Mouse (Mus musculus) kidney, embryonic 16.5 days (tissue): ENCODE results near the gene Ralgds. TPM values are rescaled to one million over a fixed set of nuclear protein-coding genes. Genes with fewer than 3 reads are reported as not detected.

Experiments used
- ATAC-seq: fragments of 200-750 bp; cut with Nextera tagmentation; 2 replicates; pipeline ENCODE4 v1.8.0; 2017; ENCODE audit warnings: moderate TSS enrichment; ENCODE audit not compliant: low FRiP score, low TSS enrichment
- H3K27ac ChIP-seq: fragments of 300-500 bp; sonication (generic); 2 replicates; pipeline ENCODE4 v1.5.1; 2014; ENCODE audit warnings: low read length
- H3K27me3 ChIP-seq: fragments of 300-500 bp; sonication (generic); 2 replicates; pipeline ENCODE4 v1.6.1; 2014; ENCODE audit warnings: low read length, control low read depth, mixed read lengths; ENCODE audit not compliant: insufficient read depth
- H3K36me3 ChIP-seq: fragments of 300-500 bp; sonication (generic); 2 replicates; pipeline ENCODE4 v1.6.1; 2014; ENCODE audit warnings: low read length, control low read depth, mixed read lengths; ENCODE audit not compliant: insufficient read depth
- H3K4me1 ChIP-seq: fragments of 300-500 bp; sonication (generic); 2 replicates; pipeline ENCODE4 v1.6.1; 2014; ENCODE audit warnings: low read length, control low read depth, mixed read lengths; ENCODE audit not compliant: insufficient read depth
- H3K4me2 ChIP-seq: fragments of 300-500 bp; sonication (generic); replicated peaks from 2 replicates; pipeline ENCODE4 v1.6.1; 2014; ENCODE audit warnings: low read depth, low read length
- H3K4me3 ChIP-seq: fragments of 300-500 bp; sonication (generic); 2 replicates; pipeline ENCODE4 v1.5.1; 2014; ENCODE audit warnings: mild to moderate bottlenecking, low read length
- H3K9ac ChIP-seq: fragments of 300-500 bp; sonication (generic); replicated peaks from 2 replicates; pipeline ENCODE4 v1.6.1; 2014; ENCODE audit warnings: low read length
- H3K9me3 ChIP-seq: fragments of 300-500 bp; sonication (generic); 2 replicates; pipeline ENCODE4 v1.6.1; 2016; ENCODE audit warnings: low read length, control low read depth
- WGBS: fragments of 180-500 bp; shearing (Covaris S2); extraction: QIAGEN DNeasy Blood & Tissue Kit; methylation state at CpG from one replicate; pipeline ENCODE4 v1.1.7; 2014; 5-methylcytosine and 5-hydroxymethylcytosine counted together
- polyA plus RNA-seq: library from polyadenylated mRNA; unstranded; fragments of >200 nt; fragmentation: Nextera tagmentation; extraction: Ambion mirVana; gene quantifications from 2 replicates; pipeline ENCODE4 v1.2.1, GENCODE M21; 2015

Gene Ralgds
- polyA plus RNA-seq, 1 experiment from 2014 or later = 28.7 TPM

GRCm38 (mm10) chr2:28537995-28538816 is 25.3 kb downstream of the Ralgds start:
- no peaks in the 10 kb centered on the region for H3K9me3 ChIP-seq

GRCm38 (mm10) chr2:28538817-28539128 is 25.8 kb downstream of the Ralgds start:
- WGBS = 67% methylated on average over 1 of the region's 1 CpGs
- peaks cover 37% of the 10 kb centered on the region for H3K4me1 ChIP-seq
- no peak overlapping the region for H3K4me3 ChIP-seq
- peaks cover 19% of the 10 kb centered on the region for H3K36me3 ChIP-seq
- no peak overlapping the region for H3K9ac ChIP-seq
- H3K9me3 ChIP-seq = no peaks in the 10 kb centered on the region
- ATAC-seq = no peak
- H3K4me2 ChIP-seq = no peak overlapping the region
- H3K27me3 ChIP-seq = no peaks in the 10 kb centered on the region
- peak overlapping the region; percentile 37; the same call in 1 of the 2 replicates for H3K27ac ChIP-seq

More at GRCm38 (mm10) chr2:28537995-28538816, 25.3 kb downstream of the Ralgds start:
- no peak overlapping the region; the same call in 1 of the 2 replicates for H3K27ac ChIP-seq
- H3K36me3 ChIP-seq = peaks cover 13% of the 10 kb centered on the region
- H3K4me3 ChIP-seq = no peak overlapping the region
- H3K9ac ChIP-seq = no peak overlapping the region; the same call in 1 of the 2 replicates
- no peak overlapping the region for H3K4me2 ChIP-seq
- ATAC-seq = no peak
- peaks cover 41% of the 10 kb centered on the region for H3K4me1 ChIP-seq
- WGBS = 84% methylated on average over 8 of the region's 8 CpGs
- no peaks in the 10 kb centered on the region for H3K27me3 ChIP-seq

GRCm38 (mm10) chr2:28539206-28539605 is 26.3 kb downstream of the Ralgds start:
- Histone ChIP-seq H3K36me3 (peaks cover 23% of the 10 kb centered on the region), H3K9ac (0 out of 2 replicates have a peak overlapping the region, but pooled peaks have one; percentile 0), H3K27ac (peak overlapping the region; percentile 37; the same call in 1 of the 2 replicates), H3K4me2 (no peak overlapping the region), H3K4me3 (no peak overlapping the region), H3K4me1 (peaks cover 33% of the 10 kb centered on the region), H3K27me3 (no peaks in the 10 kb centered on the region), H3K9me3 (no peaks in the 10 kb centered on the region)
- WGBS = 32% methylated on average over 7 of the region's 7 CpGs
- ATAC-seq = peak; percentile 66

- ATAC-seq = no peak
- H3K9ac ChIP-seq = no peak overlapping the region
- peaks cover 27% of the 10 kb centered on the region for H3K4me1 ChIP-seq
These were observed 27.0 kb downstream of the Ralgds start for GRCm38 (mm10) chr2:28539949-28540348.

GRCm38 (mm10) chr2:28540587-28541227 is 27.8 kb downstream of the Ralgds start:
- WGBS = 85% methylated on average over 8 of the region's 8 CpGs
- no peak overlapping the region for H3K4me3 ChIP-seq
- ATAC-seq = no peak

More at GRCm38 (mm10) chr2:28539949-28540348, 27.0 kb downstream of the Ralgds start:
- 71% methylated on average over 2 of the region's 2 CpGs for WGBS
- Histone ChIP-seq H3K27ac (no peak overlapping the region), H3K9me3 (no peaks in the 10 kb centered on the region), H3K4me2 (no peak overlapping the region), H3K27me3 (no peaks in the 10 kb centered on the region), H3K36me3 (peaks cover 30% of the 10 kb centered on the region), H3K4me3 (no peak overlapping the region)

GRCm38 (mm10) chr2:28543894-28544293 is 31.0 kb downstream of the Ralgds start:
- Histone ChIP-seq H3K4me2 (no peak overlapping the region), H3K9me3 (no peaks in the 10 kb centered on the region), H3K9ac (no peak overlapping the region), H3K36me3 (peaks cover 45% of the 10 kb centered on the region), H3K4me3 (no peak overlapping the region), H3K4me1 (peaks cover 9% of the 10 kb centered on the region), H3K27ac (no peak overlapping the region), H3K27me3 (no peaks in the 10 kb centered on the region)
- 90% methylated on average over 8 of the region's 8 CpGs for WGBS
- no peak for ATAC-seq

More at GRCm38 (mm10) chr2:28540587-28541227, 27.8 kb downstream of the Ralgds start:
- H3K9ac ChIP-seq = no peak overlapping the region
- no peak overlapping the region for H3K27ac ChIP-seq
- no peak overlapping the region for H3K4me2 ChIP-seq
- peaks cover 36% of the 10 kb centered on the region for H3K36me3 ChIP-seq
- H3K27me3 ChIP-seq = no peaks in the 10 kb centered on the region
- H3K4me1 ChIP-seq = peaks cover 19% of the 10 kb centered on the region
- H3K9me3 ChIP-seq = no peaks in the 10 kb centered on the region

- Histone ChIP-seq H3K4me1 (no peaks in the 10 kb centered on the region; the same call in 1 of the 2 replicates), H3K27ac (no peak overlapping the region), H3K9ac (no peak overlapping the region), H3K4me2 (no peak overlapping the region), H3K4me3 (no peak overlapping the region), H3K27me3 (no peaks in the 10 kb centered on the region), H3K36me3 (peaks cover 64% of the 10 kb centered on the region), H3K9me3 (no peaks in the 10 kb centered on the region)
- ATAC-seq = no peak
These were observed 33.1 kb downstream of the Ralgds start for GRCm38 (mm10) chr2:28545976-28546375.

GRCm38 (mm10) chr2:28546560-28546959 is 33.6 kb downstream of the Ralgds start:
- Histone ChIP-seq H3K4me2 (no peak overlapping the region), H3K27ac (no peak overlapping the region), H3K4me1 (no peaks in the 10 kb centered on the region), H3K36me3 (peaks cover 70% of the 10 kb centered on the region), H3K27me3 (no peaks in the 10 kb centered on the region), H3K4me3 (no peak overlapping the region), H3K9me3 (no peaks in the 10 kb centered on the region), H3K9ac (no peak overlapping the region)
- no peak for ATAC-seq
- 74% methylated on average over 6 of the region's 6 CpGs for WGBS

GRCm38 (mm10) chr2:28547237-28548172 is 34.6 kb downstream of the Ralgds start:
- Histone ChIP-seq H3K9ac (no peak overlapping the region), H3K9me3 (no peaks in the 10 kb centered on the region), H3K4me3 (no peak overlapping the region), H3K27ac (no peak overlapping the region), H3K4me1 (no peaks in the 10 kb centered on the region), H3K4me2 (no peak overlapping the region), H3K36me3 (peaks cover 66% of the 10 kb centered on the region), H3K27me3 (no peaks in the 10 kb centered on the region)
- peak; percentile 39 for ATAC-seq
- 50% methylated on average over 11 of the region's 11 CpGs for WGBS
